Mouse (Mus musculus): ENCODE data around the gene Ezr. TPM values are rescaled to one million over a fixed set of nuclear protein-coding genes. Genes with fewer than 3 reads are reported as not detected.
A peak's percentile ranks its signal among the peaks of the same experiment; 100 is the strongest.

The Ezr gene
- polyA plus RNA-seq, 1 experiment: 35.9 TPM

DNA sequence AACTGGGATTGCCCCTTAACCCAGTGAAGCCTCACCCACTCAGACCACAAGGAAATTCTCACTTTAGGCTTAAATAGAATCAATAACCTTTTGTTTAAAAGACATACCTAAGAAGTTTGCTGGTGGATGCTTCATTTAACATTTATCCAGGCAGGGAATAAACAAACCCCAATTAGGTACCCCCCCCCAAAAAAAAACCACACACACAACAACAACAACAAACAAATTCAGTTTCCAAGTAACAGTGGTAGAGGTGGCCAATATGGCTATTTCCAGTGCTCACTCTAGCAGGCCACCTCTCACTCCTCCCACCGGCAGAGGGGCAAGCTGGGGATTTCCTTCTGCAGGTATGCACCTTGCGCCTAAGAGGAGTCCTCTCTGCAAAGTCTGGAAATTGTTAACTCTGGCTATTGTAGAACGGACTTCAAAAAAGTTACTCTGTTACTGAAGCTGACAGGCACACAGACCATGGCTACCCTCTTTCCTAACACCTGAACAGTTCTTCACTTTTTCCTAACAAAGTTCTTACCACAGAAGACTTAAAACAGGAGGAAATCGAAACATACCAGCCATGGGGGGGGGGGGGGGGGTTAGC is 2.0 kb downstream of the Ezr start:
- no peaks in the 10 kb centered on the region for H3K27me3 ChIP-seq (ENCODE audit: control insufficient read depth, insufficient read depth, insufficient read length)
- H3K4me2 ChIP-seq (ENCODE audit: low read depth): peak overlapping the region; percentile 94
- no peak for TF ChIP-seq POLR2A (IDR thresholded peaks at IDR 0.05; ENCODE audit: insufficient read length, low read depth)
- no peak for TF ChIP-seq USF1 (IDR thresholded peaks at IDR 0.05; ENCODE audit: low read depth)
- no peak for TF ChIP-seq TCF12 (IDR thresholded peaks at IDR 0.05; ENCODE audit: insufficient read depth, poor library complexity, severe bottlenecking)
- TF ChIP-seq TCF3 (IDR thresholded peaks at IDR 0.05; ENCODE audit: insufficient read length, low read depth): no peak
- no peak for TF ChIP-seq SRF (IDR thresholded peaks at IDR 0.05; ENCODE audit: control insufficient read depth, insufficient read length, low read depth)
- TF ChIP-seq CEBPB (IDR thresholded peaks at IDR 0.05; ENCODE audit: insufficient read depth, poor library complexity, severe bottlenecking): no peak
- no peak for TF ChIP-seq MYOD1 (IDR thresholded peaks at IDR 0.05; ENCODE audit: control insufficient read depth in 1 of 3, insufficient read length in 2 of 3, low read depth in 2 of 3)
- TF ChIP-seq MYOG (IDR thresholded peaks at IDR 0.05; ENCODE audit: control insufficient read depth in 1 of 3, insufficient read depth in 1 of 3, insufficient read length in 2 of 3, low read depth in 2 of 3): no peak
- TF ChIP-seq MAX (IDR thresholded peaks at IDR 0.05; ENCODE audit: low read depth): no peak
- TF ChIP-seq POLR2AphosphoS2 (IDR thresholded peaks at IDR 0.05; ENCODE audit: insufficient read length, low read depth): no peak
- no peak for TF ChIP-seq REST (IDR thresholded peaks at IDR 0.05; ENCODE audit: insufficient read depth, insufficient read length)
- no peak overlapping the region for H3ac ChIP-seq (ENCODE audit: control insufficient read depth, insufficient read length)
- H3K4me3 ChIP-seq: peak overlapping the region; percentile 91
- H3K79me2 ChIP-seq (ENCODE audit: control insufficient read depth, insufficient read depth): peaks cover 59% of the 10 kb centered on the region
- H3K36me3 ChIP-seq (ENCODE audit: control insufficient read depth, insufficient read depth): no peaks in the 10 kb centered on the region

GRCm38 (mm10) chr17:6779632-6780031 is 3.0 kb downstream of the Ezr start:
- Histone ChIP-seq H3K79me2 (ENCODE audit: control insufficient read depth, insufficient read depth) (peaks cover 66% of the 10 kb centered on the region), H3K27me3 (ENCODE audit: control insufficient read depth, insufficient read depth, insufficient read length) (no peaks in the 10 kb centered on the region), H3K36me3 (ENCODE audit: control insufficient read depth, insufficient read depth) (no peaks in the 10 kb centered on the region), H3ac (ENCODE audit: control insufficient read depth, insufficient read length) (no peak overlapping the region), H3K4me2 (ENCODE audit: low read depth) (peak overlapping the region; percentile 94), H3K4me3 (peak overlapping the region; percentile 91)
- TF ChIP-seq POLR2A (IDR thresholded peaks at IDR 0.05; ENCODE audit: insufficient read length, low read depth) (no peak), E2F4 (IDR thresholded peaks at IDR 0.05; ENCODE audit: insufficient read depth) (no peak), MYOG (IDR thresholded peaks at IDR 0.05; ENCODE audit: control insufficient read depth in 1 of 3, insufficient read depth in 1 of 3, insufficient read length in 2 of 3, low read depth in 2 of 3) (no peak), SRF (IDR thresholded peaks at IDR 0.05; ENCODE audit: control insufficient read depth, insufficient read length, low read depth) (no peak), POLR2AphosphoS2 (IDR thresholded peaks at IDR 0.05; ENCODE audit: insufficient read length, low read depth) (no peak), TCF12 (IDR thresholded peaks at IDR 0.05; ENCODE audit: insufficient read depth, poor library complexity, severe bottlenecking) (no peak), REST (IDR thresholded peaks at IDR 0.05; ENCODE audit: insufficient read depth, insufficient read length) (no peak), CEBPB (IDR thresholded peaks at IDR 0.05; ENCODE audit: insufficient read depth, poor library complexity, severe bottlenecking) (no peak), MYOD1 (IDR thresholded peaks at IDR 0.05; ENCODE audit: control insufficient read depth in 1 of 3, insufficient read length in 2 of 3, low read depth in 2 of 3) (no peak), TCF3 (IDR thresholded peaks at IDR 0.05; ENCODE audit: insufficient read length, low read depth) (no peak), USF1 (IDR thresholded peaks at IDR 0.05; ENCODE audit: low read depth) (no peak), MAX (IDR thresholded peaks at IDR 0.05; ENCODE audit: low read depth) (no peak)

DNA sequence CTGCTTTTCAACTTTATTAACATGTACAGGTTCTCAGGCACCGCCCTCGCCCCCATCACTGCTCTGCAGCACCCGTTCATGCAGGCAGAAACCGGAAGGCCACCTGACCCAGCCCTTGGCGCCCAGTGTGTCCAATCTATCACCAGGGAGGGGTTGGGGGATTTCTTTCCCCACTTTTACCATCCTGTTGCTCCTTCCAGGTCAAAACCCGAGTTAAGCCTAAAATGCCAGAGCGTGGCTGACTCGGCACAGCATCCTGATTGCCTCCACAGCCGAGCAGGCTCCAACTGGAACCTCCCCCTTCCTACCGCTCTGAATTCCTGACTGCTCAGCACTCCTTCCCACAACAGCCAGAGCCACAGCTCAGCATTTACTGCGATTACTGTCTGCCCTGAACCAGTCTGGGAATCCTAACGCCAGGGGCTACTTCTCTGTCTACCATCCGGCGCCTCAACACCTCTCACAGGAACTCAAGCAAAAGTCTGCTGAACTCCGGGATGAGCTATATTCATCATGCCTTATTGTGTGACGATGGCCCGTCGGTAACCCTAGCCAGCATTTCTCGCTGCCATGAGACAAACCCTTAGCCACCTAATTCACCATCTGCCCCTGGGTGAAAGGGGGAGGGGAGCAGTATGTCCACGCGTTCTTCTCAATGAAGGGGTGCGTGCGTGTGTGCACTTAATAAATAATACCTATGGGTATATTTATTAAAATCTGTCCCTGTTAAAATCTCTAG is 3.6 kb downstream of the Ezr start:
- peak overlapping the region; percentile 94 for H3K4me2 ChIP-seq (ENCODE audit: low read depth)
- H3K79me2 ChIP-seq (ENCODE audit: control insufficient read depth, insufficient read depth): peaks cover 73% of the 10 kb centered on the region
- no peaks in the 10 kb centered on the region for H3K36me3 ChIP-seq (ENCODE audit: control insufficient read depth, insufficient read depth)
- no peak for TF ChIP-seq USF1 (IDR thresholded peaks at IDR 0.05; ENCODE audit: low read depth)
- no peak for TF ChIP-seq REST (IDR thresholded peaks at IDR 0.05; ENCODE audit: insufficient read depth, insufficient read length)
- no peak for TF ChIP-seq TCF3 (IDR thresholded peaks at IDR 0.05; ENCODE audit: insufficient read length, low read depth)
- peak overlapping the region; percentile 91 for H3K4me3 ChIP-seq
- H3K27me3 ChIP-seq (ENCODE audit: control insufficient read depth, insufficient read depth, insufficient read length): no peaks in the 10 kb centered on the region
- H3ac ChIP-seq (ENCODE audit: control insufficient read depth, insufficient read length): no peak overlapping the region

- H3K36me3 ChIP-seq (ENCODE audit: control insufficient read depth, insufficient read depth): no peaks in the 10 kb centered on the region
- peaks cover 79% of the 10 kb centered on the region for H3K79me2 ChIP-seq (ENCODE audit: control insufficient read depth, insufficient read depth)
- H3ac ChIP-seq (ENCODE audit: control insufficient read depth, insufficient read length): no peak overlapping the region
- no peaks in the 10 kb centered on the region for H3K27me3 ChIP-seq (ENCODE audit: control insufficient read depth, insufficient read depth, insufficient read length)
- TF ChIP-seq MYOG (IDR thresholded peaks at IDR 0.05; ENCODE audit: control insufficient read depth in 1 of 3, insufficient read depth in 1 of 3, insufficient read length in 2 of 3, low read depth in 2 of 3) (no peak), E2F4 (IDR thresholded peaks at IDR 0.05; ENCODE audit: insufficient read depth) (no peak), MYOD1 (IDR thresholded peaks at IDR 0.05; ENCODE audit: control insufficient read depth in 1 of 3, insufficient read length in 2 of 3, low read depth in 2 of 3) (no peak), CEBPB (IDR thresholded peaks at IDR 0.05; ENCODE audit: insufficient read depth, poor library complexity, severe bottlenecking) (no peak), POLR2AphosphoS2 (IDR thresholded peaks at IDR 0.05; ENCODE audit: insufficient read length, low read depth) (no peak), MAX (IDR thresholded peaks at IDR 0.05; ENCODE audit: low read depth) (no peak), USF1 (IDR thresholded peaks at IDR 0.05; ENCODE audit: low read depth) (no peak), REST (IDR thresholded peaks at IDR 0.05; ENCODE audit: insufficient read depth, insufficient read length) (no peak), POLR2A (IDR thresholded peaks at IDR 0.05; ENCODE audit: insufficient read length, low read depth) (no peak), TCF12 (IDR thresholded peaks at IDR 0.05; ENCODE audit: insufficient read depth, poor library complexity, severe bottlenecking) (no peak)
- peak overlapping the region; percentile 94 for H3K4me2 ChIP-seq (ENCODE audit: low read depth)
- peak overlapping the region; percentile 91 for H3K4me3 ChIP-seq
These were observed 4.3 kb downstream of the Ezr start for GRCm38 (mm10) chr17:6778332-6778683.
